Mouse (Mus musculus) heart, embryonic 16.5 days (tissue): Measurements from ENCODE around the gene Anxa1. TPM values are rescaled to one million over a fixed set of nuclear protein-coding genes. Genes with fewer than 3 reads are reported as not detected.

Source experiments
- ATAC-seq: fragments of 200-750 bp; cut with Nextera tagmentation; replicated peaks from 2 replicates; pipeline ENCODE4 v1.8.0; 2017; ENCODE audit warnings: moderate number of reproducible peaks; ENCODE audit not compliant: insufficient read depth, low FRiP score; ENCODE audit errors: extremely low read depth
- H3K27ac ChIP-seq: fragments of 300-500 bp; sonication (generic); 2 replicates; pipeline ENCODE4 v1.5.1; 2014; ENCODE audit warnings: mild to moderate bottlenecking, low read length, control low read depth, moderate library complexity
- H3K27me3 ChIP-seq: fragments of 300-500 bp; sonication (generic); 2 replicates; pipeline ENCODE4 v1.6.1; 2014; ENCODE audit warnings: low read length, mixed read lengths; ENCODE audit not compliant: control insufficient read depth, insufficient read depth
- H3K36me3 ChIP-seq: fragments of 300-500 bp; sonication (generic); 2 replicates; pipeline ENCODE4 v1.6.1; 2014; ENCODE audit not compliant: control insufficient read depth, insufficient read depth
- H3K4me1 ChIP-seq: fragments of 300-500 bp; sonication (generic); 2 replicates; pipeline ENCODE4 v1.6.1; 2014; ENCODE audit warnings: low read length, mixed read lengths; ENCODE audit not compliant: control insufficient read depth, insufficient read depth
- H3K4me2 ChIP-seq: fragments of 300-500 bp; sonication (generic); 2 replicates; pipeline ENCODE4 v1.6.1; 2014; ENCODE audit warnings: low read depth, mild to moderate bottlenecking, control low read depth, low read length
- H3K4me3 ChIP-seq: fragments of 300-500 bp; sonication (generic); 2 replicates; pipeline ENCODE4 v1.5.1; 2014; ENCODE audit warnings: mild to moderate bottlenecking, control low read depth, low read length
- H3K9ac ChIP-seq: fragments of 300-500 bp; sonication (generic); 2 replicates; pipeline ENCODE4 v1.6.1; 2014; ENCODE audit warnings: low read length, control low read depth
- H3K9me3 ChIP-seq: fragments of 300-500 bp; sonication (generic); replicated peaks from 2 replicates; pipeline ENCODE4 v1.6.1; 2016; ENCODE audit warnings: low read length; ENCODE audit not compliant: control insufficient read depth
- WGBS: fragments of 180-500 bp; shearing (Covaris S2); extraction: QIAGEN DNeasy Blood & Tissue Kit; methylation state at CpG from one replicate; pipeline ENCODE4 v1.1.7; 2014; 5-methylcytosine and 5-hydroxymethylcytosine counted together
- polyA plus RNA-seq: library from polyadenylated mRNA; unstranded; fragments of >200 nt; fragmentation: Nextera tagmentation; extraction: Ambion mirVana; gene quantifications from 2 replicates; pipeline ENCODE4 v1.2.1, GENCODE M21; 2015

Gene Anxa1
- polyA plus RNA-seq, 1 experiment from 2014 or later, result 50.7 TPM

- Histone ChIP-seq H3K9ac (no peak overlapping the region), H3K4me3 (no peak overlapping the region), H3K4me2 (no peak overlapping the region), H3K36me3 (no peaks in the 10 kb centered on the region; the same call in 1 of the 2 replicates), H3K27me3 (no peaks in the 10 kb centered on the region), H3K27ac (no peak overlapping the region), H3K9me3 (no peaks in the 10 kb centered on the region), H3K4me1 (no peaks in the 10 kb centered on the region)
- WGBS, result 75% methylated on average over 6 of the region's 6 CpGs
- no peak for ATAC-seq
These were observed 2.5 kb downstream of the Anxa1 start for GRCm38 (mm10) chr19:20388276-20388675.

- WGBS, result 84% methylated on average over 2 of the region's 2 CpGs
- Histone ChIP-seq H3K9me3 (no peaks in the 10 kb centered on the region), H3K9ac (no peak overlapping the region), H3K4me3 (no peak overlapping the region), H3K4me1 (no peaks in the 10 kb centered on the region), H3K27me3 (no peaks in the 10 kb centered on the region), H3K27ac (no peak overlapping the region), H3K4me2 (no peak overlapping the region), H3K36me3 (no peaks in the 10 kb centered on the region; the same call in 1 of the 2 replicates)
- no peak for ATAC-seq
These were observed 4.4 kb downstream of the Anxa1 start for GRCm38 (mm10) chr19:20386296-20386695.

- no peak for ATAC-seq
- Histone ChIP-seq H3K9me3 (no peaks in the 10 kb centered on the region), H3K4me2 (no peak overlapping the region), H3K36me3 (no peaks in the 10 kb centered on the region; the same call in 1 of the 2 replicates), H3K4me3 (no peak overlapping the region), H3K27me3 (no peaks in the 10 kb centered on the region), H3K9ac (no peak overlapping the region), H3K27ac (no peak overlapping the region), H3K4me1 (no peaks in the 10 kb centered on the region)
- 69% methylated on average over 6 of the region's 6 CpGs for WGBS
These were observed 5.1 kb downstream of the Anxa1 start for GRCm38 (mm10) chr19:20385645-20386044.

GRCm38 (mm10) chr19:20381207-20381752 lies 9.5 kb downstream of the Anxa1 start:
- no peaks in the 10 kb centered on the region for H3K4me1 ChIP-seq
- no peak overlapping the region for H3K4me2 ChIP-seq
- no peaks in the 10 kb centered on the region for H3K9me3 ChIP-seq
- no peaks in the 10 kb centered on the region for H3K27me3 ChIP-seq
- H3K27ac ChIP-seq, result no peak overlapping the region
- H3K9ac ChIP-seq, result no peak overlapping the region
- H3K4me3 ChIP-seq, result no peak overlapping the region
- 71% methylated on average over 2 of the region's 2 CpGs for WGBS
- ATAC-seq, result no peak
- no peaks in the 10 kb centered on the region; the same call in 1 of the 2 replicates for H3K36me3 ChIP-seq

- no peak for ATAC-seq
- H3K9me3 ChIP-seq, result no peaks in the 10 kb centered on the region
- no peaks in the 10 kb centered on the region for H3K27me3 ChIP-seq
- no peak overlapping the region for H3K27ac ChIP-seq
- H3K4me2 ChIP-seq, result no peak overlapping the region
- no peak overlapping the region for H3K4me3 ChIP-seq
- no peaks in the 10 kb centered on the region for H3K4me1 ChIP-seq
- no peaks in the 10 kb centered on the region for H3K36me3 ChIP-seq
- H3K9ac ChIP-seq, result no peak overlapping the region
- WGBS, result 82% methylated on average over 2 of the region's 2 CpGs
These were observed 20.6 kb downstream of the Anxa1 start for GRCm38 (mm10) chr19:20370175-20370574.

- WGBS, result 80% methylated on average over 5 of the region's 5 CpGs
- Histone ChIP-seq H3K9ac (no peak overlapping the region), H3K9me3 (no peaks in the 10 kb centered on the region), H3K4me2 (no peak overlapping the region), H3K27me3 (no peaks in the 10 kb centered on the region), H3K4me1 (no peaks in the 10 kb centered on the region), H3K4me3 (no peak overlapping the region), H3K36me3 (no peaks in the 10 kb centered on the region), H3K27ac (no peak overlapping the region)
- ATAC-seq, result no peak
These were observed 24.2 kb downstream of the Anxa1 start for GRCm38 (mm10) chr19:20366571-20366970.

GRCm38 (mm10) chr19:20366010-20366409 lies 24.7 kb downstream of the Anxa1 start:
- H3K27ac ChIP-seq, result no peak overlapping the region
- no peaks in the 10 kb centered on the region for H3K36me3 ChIP-seq
- WGBS, result 64% methylated on average over 2 of the region's 2 CpGs
- H3K9ac ChIP-seq, result no peak overlapping the region
- H3K4me1 ChIP-seq, result no peaks in the 10 kb centered on the region
- no peak for ATAC-seq
- H3K27me3 ChIP-seq, result no peaks in the 10 kb centered on the region
- H3K9me3 ChIP-seq, result no peaks in the 10 kb centered on the region
- no peak overlapping the region for H3K4me3 ChIP-seq
- H3K4me2 ChIP-seq, result no peak overlapping the region

- 67% methylated on average over 2 of the region's 2 CpGs for WGBS
These were observed 25.4 kb downstream of the Anxa1 start for GRCm38 (mm10) chr19:20365364-20365763.

GRCm38 (mm10) chr19:20364931-20365330 lies 25.8 kb downstream of the Anxa1 start:
- no peak overlapping the region for H3K4me2 ChIP-seq
- H3K4me3 ChIP-seq, result no peak overlapping the region
- no peak overlapping the region for H3K27ac ChIP-seq
- ATAC-seq, result no peak
- H3K9ac ChIP-seq, result no peak overlapping the region
- H3K4me1 ChIP-seq, result no peaks in the 10 kb centered on the region
- 86% methylated on average over 13 of the region's 13 CpGs for WGBS
- H3K9me3 ChIP-seq, result no peaks in the 10 kb centered on the region
- no peaks in the 10 kb centered on the region for H3K27me3 ChIP-seq
- no peaks in the 10 kb centered on the region for H3K36me3 ChIP-seq

More at GRCm38 (mm10) chr19:20365364-20365763, 25.4 kb downstream of the Anxa1 start:
- Histone ChIP-seq H3K4me1 (no peaks in the 10 kb centered on the region), H3K27me3 (no peaks in the 10 kb centered on the region), H3K9ac (no peak overlapping the region), H3K36me3 (no peaks in the 10 kb centered on the region), H3K9me3 (no peaks in the 10 kb centered on the region), H3K4me3 (no peak overlapping the region), H3K27ac (no peak overlapping the region), H3K4me2 (no peak overlapping the region)
- ATAC-seq, result no peak
